Mouse (Mus musculus) leukemia stem cell, adult 10-12 weeks (primary cell): ENCODE measurements around the gene Ube2h. TPM values are rescaled to one million over a fixed set of nuclear protein-coding genes. Genes with fewer than 3 reads are reported as not detected.

Experiments used
- polyA plus RNA-seq: library from polyadenylated mRNA; stranded (reverse); fragments of >175 nt; gene quantifications from 2 replicates; pipeline ENCODE4 v1.2.3, GENCODE M21; 2012; ENCODE audit warnings: low replicate concordance

Gene Ube2h
- polyA plus RNA-seq = 29.8 and 85.9 TPM in 2 replicates

GRCm38 (mm10) chr6:30304399-30304917 lies at the start of gene Ube2h:
Gene Ube2h, minus strand, starts transcription at chr6:30304539.

Other genes starting within 250 kb of the Ube2h start
- 7.8 and 64.0 TPM in 2 replicates for gene Zc3hc1, start 86.5 kb upstream of the Ube2h start, polyA plus RNA-seq
- gene Klhdc10, start 97.3 kb upstream of the Ube2h start, polyA plus RNA-seq = 16.2 and 21.6 TPM in 2 replicates
- gene Tmem209, start 205.2 kb upstream of the Ube2h start, polyA plus RNA-seq = 2.5 and 10.6 TPM in 2 replicates
- gene Ssmem1, start 205.3 kb upstream of the Ube2h start, polyA plus RNA-seq = not detected in 2 replicates
- gene Cpa2, start 237.0 kb upstream of the Ube2h start, polyA plus RNA-seq = not detected in 2 replicates